Mouse (Mus musculus) heart, postnatal 10 days (tissue): ENCODE data around the gene Cntn1. TPM values are rescaled to one million over a fixed set of nuclear protein-coding genes. Genes with fewer than 3 reads are reported as not detected.
A peak's percentile ranks its signal among the peaks of the same experiment; 100 is the strongest.

Experiments used
- DNase-seq, 2 experiments: peaks; one replicate each; pipeline ENCODE4 v3.0.0; 2021
- intact Hi-C: fragments of 180-260 bp; cut with DNase I; formaldehyde crosslinking; loops from one replicate; pipeline ENCODE4 v1.15.1; 2025
- total RNA-seq, 2 experiments: library from RNA; stranded (reverse); gene quantifications; 2 replicates each; pipeline ENCODE4 v1.2.3; 2021

The Cntn1 gene
- total RNA-seq, result under 1 TPM; 0.05 to 0.10 TPM

- peak; percentile 29 to 32 for DNase-seq
- intact Hi-C loops, result no loop called here
Measured at GRCm38 (mm10) chr15:92050996-92051352, at the start of gene Cntn1. TSS of gene Cntn1 (plus strand) at chr15:92051165.

- intact Hi-C loops, result no loop called here
- DNase-seq, result no peak
Measured at GRCm38 (mm10) chr15:92001431-92001830, 49.5 kb upstream of the Cntn1 start.

DNA sequence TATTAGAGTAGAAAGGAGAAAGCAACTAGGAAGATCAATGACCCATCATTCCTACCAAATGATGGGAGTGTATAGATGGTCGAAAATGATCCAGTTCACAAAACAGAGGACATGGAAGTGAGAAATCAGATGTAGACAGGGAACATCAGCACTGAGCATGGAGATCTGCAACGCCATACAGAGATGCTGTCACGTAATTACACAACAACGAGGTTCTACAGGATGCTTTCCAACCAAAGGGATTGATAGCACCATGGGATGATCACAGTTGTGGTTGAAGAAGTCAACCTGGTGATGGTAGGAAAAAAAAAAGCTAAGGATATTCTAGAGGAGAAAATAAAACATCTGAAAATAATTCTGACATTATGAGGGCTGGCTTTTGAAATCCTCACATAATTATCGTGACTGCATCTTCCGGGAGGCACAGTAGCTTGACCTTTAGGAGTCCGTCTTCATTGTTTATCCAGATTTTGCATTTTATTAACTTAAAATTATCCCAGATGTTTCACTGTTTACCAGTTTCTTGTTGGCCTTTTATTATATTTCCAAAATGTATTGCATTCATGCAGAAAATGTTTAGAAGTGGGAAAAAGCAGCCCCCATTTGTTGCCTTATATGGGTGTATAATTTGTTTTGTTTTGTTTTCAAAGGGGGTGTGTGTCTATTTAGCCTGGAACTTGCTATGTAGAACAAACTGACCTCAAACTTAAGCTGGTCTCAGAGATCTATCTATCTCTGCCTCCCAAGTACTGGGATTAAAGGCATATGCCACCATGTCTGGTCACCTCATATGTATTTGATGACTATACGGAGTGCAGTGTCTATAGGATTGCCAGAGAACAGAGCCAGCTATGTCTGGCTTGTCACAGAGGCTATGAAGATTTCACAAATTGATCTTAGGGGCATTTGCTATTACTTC lies 38.5 kb upstream of the Cntn1 start:
- intact Hi-C loops, result no loop called here
- DNase-seq, result no peak

GRCm38 (mm10) chr15:92034111-92034510 lies 16.9 kb upstream of the Cntn1 start:
- no peak for DNase-seq
- intact Hi-C loops, result no loop called here

GRCm38 (mm10) chr15:92042538-92042937 lies 8.4 kb upstream of the Cntn1 start:
- intact Hi-C loops, result no loop called here

DNA sequence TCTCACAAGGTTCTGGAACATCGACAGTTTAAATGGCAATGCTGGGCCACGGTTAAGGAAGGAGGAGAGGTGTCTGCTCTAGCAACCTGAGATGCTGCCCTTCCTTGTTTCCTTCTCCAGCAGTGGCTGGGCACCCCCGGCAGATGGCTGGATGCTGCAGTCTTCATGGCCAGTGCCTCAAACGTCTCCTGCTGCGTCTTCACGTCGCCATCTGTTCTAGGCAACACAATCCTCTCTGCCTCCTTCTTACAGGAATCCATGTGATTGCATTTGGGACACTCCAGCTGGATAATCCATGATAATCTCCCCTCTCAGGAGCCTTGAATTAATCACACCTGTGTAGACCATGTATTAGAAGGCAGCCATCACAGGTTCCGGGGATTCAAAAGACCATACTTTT lies 4.9 kb upstream of the Cntn1 start:
- intact Hi-C loops, result no loop called here
- DNase-seq, result no peak

More at GRCm38 (mm10) chr15:92042538-92042937, 8.4 kb upstream of the Cntn1 start:
- DNase-seq, result no peak

- no peak for DNase-seq
- intact Hi-C loops, result no loop called here
Measured at GRCm38 (mm10) chr15:92048031-92048430, 2.9 kb upstream of the Cntn1 start.

DNA sequence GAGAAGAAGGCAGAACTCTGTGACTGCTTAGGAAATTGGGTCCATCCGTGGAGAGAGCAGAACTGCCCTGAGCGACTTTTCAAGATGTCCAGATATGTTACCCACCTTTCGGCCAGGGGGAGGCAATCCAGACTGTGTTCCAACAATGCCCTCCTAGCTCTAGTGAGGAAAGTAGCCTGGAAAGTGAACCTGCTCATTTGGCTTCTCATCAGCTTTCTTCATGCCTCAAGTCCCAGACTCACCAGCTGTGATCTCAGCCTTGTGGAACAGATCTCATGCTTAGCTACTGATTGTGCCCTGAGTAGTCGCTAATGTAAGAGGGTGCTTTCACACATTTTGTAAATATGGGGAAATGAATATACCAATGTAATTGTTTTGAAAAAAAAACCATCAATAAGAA lies 2.4 kb upstream of the Cntn1 start:
- DNase-seq, result no peak
- intact Hi-C loops, result no loop called here

GRCm38 (mm10) chr15:92051353-92052132 lies 578 bp downstream of the Cntn1 start:
- intact Hi-C loops, result no loop called here
- DNase-seq, result no peak

- no peak for DNase-seq
- intact Hi-C loops, result no loop called here
Measured at GRCm38 (mm10) chr15:92052133-92052463, 1.1 kb downstream of the Cntn1 start.

- DNase-seq, result no peak
- intact Hi-C loops, result no loop called here
Measured at GRCm38 (mm10) chr15:92057553-92057952, 6.6 kb downstream of the Cntn1 start.

- intact Hi-C loops, result no loop called here
- DNase-seq, result no peak
Measured at GRCm38 (mm10) chr15:92060986-92061385, 10.0 kb downstream of the Cntn1 start.

DNA sequence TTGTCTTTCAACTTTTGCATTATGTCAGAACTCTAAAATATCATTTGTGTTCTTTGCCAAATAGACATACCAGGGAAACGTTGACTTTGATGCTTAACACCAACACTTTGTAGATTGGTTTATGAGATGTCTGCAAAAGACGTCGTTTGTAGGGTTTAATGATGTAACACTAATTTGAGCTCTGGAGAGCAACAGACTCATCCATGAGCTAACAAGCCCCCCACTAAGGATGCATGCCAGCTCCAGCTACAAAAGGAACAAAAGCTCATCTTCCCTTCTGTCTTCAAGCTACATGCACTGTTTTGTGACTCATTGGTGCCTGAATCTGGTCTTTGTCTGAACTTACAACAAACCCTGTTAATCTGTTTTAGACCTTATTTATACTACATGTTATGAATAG lies 28.5 kb downstream of the Cntn1 start:
- intact Hi-C loops, result no loop called here

GRCm38 (mm10) chr15:92085876-92086275 lies 34.9 kb downstream of the Cntn1 start:
- intact Hi-C loops, result no loop called here
- DNase-seq, result no peak

More for the DNA sequence above, 28.5 kb downstream of the Cntn1 start:
- DNase-seq, result no peak

GRCm38 (mm10) chr15:92087691-92088286 lies 36.8 kb downstream of the Cntn1 start:
- DNase-seq, result no peak
- intact Hi-C loops, result no loop called here

DNA sequence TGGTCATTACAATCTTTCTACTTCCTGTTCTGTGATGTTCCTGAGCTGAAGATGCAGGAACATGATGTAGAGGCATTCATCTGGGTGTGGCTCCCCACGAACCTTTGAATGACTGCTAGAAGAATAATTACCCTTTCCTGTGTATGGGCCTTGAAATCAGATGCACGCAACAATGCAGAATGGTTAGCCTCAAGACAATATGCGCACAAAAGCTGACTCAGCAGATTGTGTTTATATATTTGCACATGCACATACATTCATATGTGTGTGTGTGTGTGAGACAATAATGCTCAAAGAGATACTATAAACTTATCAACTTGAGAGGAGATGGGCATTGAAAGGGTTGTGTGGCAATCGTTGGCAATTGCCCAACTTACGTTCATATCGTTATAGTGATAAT lies 39.8 kb downstream of the Cntn1 start:
- intact Hi-C loops, result no loop called here
- no peak for DNase-seq

DNA sequence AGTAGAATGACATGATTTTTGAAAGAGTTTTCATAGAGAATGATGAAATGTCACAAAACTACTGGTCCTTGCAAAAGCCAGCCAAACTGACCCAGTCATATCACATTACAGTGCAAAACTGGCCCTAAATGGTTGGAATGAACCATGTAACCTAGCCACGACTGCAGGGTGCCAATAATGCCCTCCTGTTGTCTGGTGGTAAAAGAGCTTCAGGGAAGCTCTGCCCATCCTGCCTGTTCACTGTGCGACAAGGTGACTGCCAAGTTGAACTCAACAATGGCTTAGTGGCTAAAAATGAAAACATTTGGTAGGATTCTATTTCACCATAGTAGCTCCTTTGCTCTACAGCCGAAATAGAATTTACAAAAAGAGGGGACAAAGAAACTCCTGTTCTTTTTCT lies 41.1 kb downstream of the Cntn1 start:
- intact Hi-C loops, result no loop called here
- DNase-seq, result no peak

- intact Hi-C loops, result no loop called here
- no peak for DNase-seq
Measured at GRCm38 (mm10) chr15:92099410-92100174, 48.6 kb downstream of the Cntn1 start.

DNA sequence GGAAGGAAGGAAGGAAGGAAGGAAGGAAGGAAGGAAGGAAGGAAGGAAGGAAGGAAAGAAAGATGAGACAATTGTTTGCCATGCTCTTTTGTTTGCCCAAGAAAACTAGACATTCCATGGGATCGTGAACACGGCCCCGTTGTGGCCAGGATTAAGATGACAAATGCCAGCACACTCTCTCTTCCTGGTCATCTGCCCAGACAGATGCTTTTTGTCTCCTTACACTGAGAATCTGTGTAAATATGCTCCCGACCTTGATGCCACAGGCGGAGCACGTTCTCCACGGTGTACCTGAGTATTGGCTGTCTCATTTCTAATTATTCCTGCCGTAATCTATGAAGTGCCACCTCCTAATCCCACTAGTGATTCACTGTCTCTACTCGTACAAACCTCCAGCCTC lies 51.0 kb downstream of the Cntn1 start:
- intact Hi-C loops, result no loop called here
- DNase-seq, result no peak

GRCm38 (mm10) chr15:92112455-92112854 lies 61.5 kb downstream of the Cntn1 start:
- peak in 1 of 2 experiments; percentile 1 for DNase-seq
- intact Hi-C loops, result no loop called here

DNA sequence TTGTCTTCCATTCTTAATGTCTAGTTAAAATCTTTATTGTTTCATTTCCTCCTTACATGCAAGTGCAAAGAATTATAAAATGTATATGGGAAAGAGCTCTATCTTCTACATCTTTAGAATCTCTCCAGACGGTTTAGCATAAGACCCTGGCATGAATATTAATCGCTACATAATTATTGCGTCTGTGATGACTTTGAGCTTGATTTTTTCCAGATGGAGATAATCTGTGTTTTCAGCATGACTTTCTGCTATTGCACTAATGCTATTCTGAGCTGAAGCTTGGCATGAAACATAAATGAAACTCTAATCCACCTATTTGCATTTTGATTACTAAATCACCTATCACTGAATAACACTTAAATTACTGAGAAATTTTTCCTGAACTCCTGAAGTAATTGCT lies 82.0 kb downstream of the Cntn1 start:
- no peak for DNase-seq
- intact Hi-C loops, result no loop called here
